Mouse (Mus musculus) splenic B cell, adult 2 months (primary cell): ENCODE measurements around the gene Rgs13.

Experiments
- DNase-seq: peaks from one replicate; pipeline ENCODE4 v3.0.0-alpha.2; 2011; ENCODE audit warnings: low read depth, low spot score
- H3K27me3 ChIP-seq: 2 replicates; pipeline ENCODE4 v1.6.1; 2012; ENCODE audit warnings: mild to moderate bottlenecking, low read length, moderate library complexity, mixed read lengths; ENCODE audit not compliant: control insufficient read depth, poor library complexity, insufficient read depth, severe bottlenecking
- H3K36me3 ChIP-seq: 2 replicates; pipeline ENCODE4 v1.6.1; 2012; ENCODE audit warnings: mild to moderate bottlenecking, low read length, moderate library complexity, mixed read lengths; ENCODE audit not compliant: control insufficient read depth, poor library complexity, insufficient read depth, severe bottlenecking

Rgs13 gene

DNA sequence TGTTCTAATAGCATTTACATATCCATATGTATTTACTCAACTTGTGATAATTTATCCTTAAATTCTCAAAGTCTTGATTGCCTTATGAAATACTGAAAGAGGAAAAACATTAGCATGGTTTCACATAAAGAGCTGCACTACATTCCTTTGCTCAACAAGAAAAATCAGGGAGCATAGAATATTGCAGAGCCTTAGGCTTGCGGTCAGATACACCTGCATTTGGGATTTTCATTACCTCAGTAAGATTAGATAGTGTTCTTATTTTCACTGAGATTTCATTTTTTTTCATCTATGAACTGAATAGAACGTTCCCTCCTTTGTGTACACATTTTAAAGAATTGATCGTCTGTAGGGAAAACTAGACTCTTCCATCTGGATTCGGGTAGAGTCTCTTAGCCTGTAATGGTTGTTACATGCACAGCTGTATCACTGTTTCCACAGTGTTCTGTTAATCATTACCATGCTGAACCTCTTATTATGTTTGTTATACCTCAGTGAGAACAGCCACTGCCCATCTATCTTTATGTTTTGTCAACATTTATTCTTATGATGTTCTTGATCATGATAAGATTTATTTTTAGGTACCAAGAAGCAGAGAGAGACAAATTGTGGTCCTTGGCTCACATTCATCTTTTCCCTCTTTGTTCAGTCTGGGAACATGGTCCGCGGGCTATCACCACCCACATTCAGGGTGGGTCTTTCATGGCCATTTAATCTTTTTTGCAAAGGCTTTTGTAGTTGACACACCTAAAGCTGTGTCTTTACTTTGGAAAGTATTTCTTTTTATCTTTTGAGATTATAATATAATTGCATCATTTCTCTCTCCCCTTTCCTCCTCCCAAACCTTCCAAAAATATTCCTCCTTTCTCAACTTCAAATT is 61.1 kb downstream of the Rgs13 start:
- no peaks in the 10 kb centered on the region for H3K27me3 ChIP-seq
- no peaks in the 10 kb centered on the region for H3K36me3 ChIP-seq
- no peak for DNase-seq

- DNase-seq = no peak
- no peaks in the 10 kb centered on the region for H3K36me3 ChIP-seq
- no peaks in the 10 kb centered on the region for H3K27me3 ChIP-seq
Observed at GRCm38 (mm10) chr1:144113438-144114074, 63.6 kb downstream of the Rgs13 start.

- H3K36me3 ChIP-seq = no peaks in the 10 kb centered on the region
- no peak for DNase-seq
- no peaks in the 10 kb centered on the region for H3K27me3 ChIP-seq
Observed at GRCm38 (mm10) chr1:144112946-144113345, 64.2 kb downstream of the Rgs13 start.

- Histone ChIP-seq H3K27me3 (no peaks in the 10 kb centered on the region), H3K36me3 (no peaks in the 10 kb centered on the region)
- DNase-seq = no peak
Observed at GRCm38 (mm10) chr1:144098587-144099258, 78.4 kb downstream of the Rgs13 start.

DNA sequence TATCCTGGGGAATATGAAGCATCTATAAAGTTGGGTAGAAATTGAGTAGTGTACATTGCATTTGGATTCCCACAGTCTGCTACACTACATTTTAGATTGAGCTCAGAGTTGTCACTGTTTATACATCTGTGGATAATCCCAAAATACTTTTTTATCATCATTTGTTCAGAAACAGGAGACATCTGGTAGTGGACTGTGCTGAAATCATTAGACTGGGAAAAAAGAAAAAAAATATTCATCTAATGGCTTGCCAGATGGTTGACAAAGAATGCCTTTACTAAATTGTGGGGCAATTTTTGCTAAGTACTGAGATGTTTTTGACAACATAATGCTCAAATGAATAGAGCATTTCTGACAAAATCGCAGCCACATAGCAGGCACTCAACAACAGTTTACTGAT is 86.8 kb downstream of the Rgs13 start:
- Histone ChIP-seq H3K27me3 (no peaks in the 10 kb centered on the region), H3K36me3 (no peaks in the 10 kb centered on the region)
- DNase-seq = no peak
